Mouse (Mus musculus): ENCODE data around the gene Gm21970.

DNA sequence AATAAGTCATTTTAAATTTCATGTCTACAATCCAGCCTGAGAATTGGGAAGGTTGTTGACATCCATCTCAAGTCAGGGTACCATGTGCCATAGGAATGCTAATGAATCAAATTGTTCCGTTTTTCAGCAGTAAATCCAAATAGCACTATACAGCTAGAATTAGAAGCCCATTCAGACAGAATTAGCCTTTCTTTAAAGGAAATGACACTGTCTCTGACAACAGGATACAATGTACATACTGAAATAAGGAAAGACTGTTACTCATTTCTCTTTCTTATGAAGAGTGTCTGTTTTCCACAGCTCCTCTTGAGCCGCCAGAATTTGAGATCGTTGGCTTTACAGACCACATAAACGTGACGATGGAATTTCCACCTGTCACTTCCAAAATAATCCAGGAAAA is at the start of gene Gm21970:
- TF ChIP-seq CTCF (IDR thresholded peaks at IDR 0.05; ENCODE audit: extremely low read depth, insufficient read length, insufficient replicate concordance, low read depth, low read length) (no peak), POLR2A (IDR thresholded peaks at IDR 0.05; ENCODE audit: low read depth, low read length) (no peak)
